Mouse (Mus musculus): ENCODE results near the gene Poc1a.

The Poc1a gene

GRCm38 (mm10) chr9:106368112-106368717, 87.4 kb downstream of the Poc1a start, which contains the start of gene Dusp7:
Dusp7 (plus strand) TSS chr9:106368632.
- peak; percentile 77 to 81 for DNase-seq (ENCODE audit: low spot score in 2 of 2)

DNA sequence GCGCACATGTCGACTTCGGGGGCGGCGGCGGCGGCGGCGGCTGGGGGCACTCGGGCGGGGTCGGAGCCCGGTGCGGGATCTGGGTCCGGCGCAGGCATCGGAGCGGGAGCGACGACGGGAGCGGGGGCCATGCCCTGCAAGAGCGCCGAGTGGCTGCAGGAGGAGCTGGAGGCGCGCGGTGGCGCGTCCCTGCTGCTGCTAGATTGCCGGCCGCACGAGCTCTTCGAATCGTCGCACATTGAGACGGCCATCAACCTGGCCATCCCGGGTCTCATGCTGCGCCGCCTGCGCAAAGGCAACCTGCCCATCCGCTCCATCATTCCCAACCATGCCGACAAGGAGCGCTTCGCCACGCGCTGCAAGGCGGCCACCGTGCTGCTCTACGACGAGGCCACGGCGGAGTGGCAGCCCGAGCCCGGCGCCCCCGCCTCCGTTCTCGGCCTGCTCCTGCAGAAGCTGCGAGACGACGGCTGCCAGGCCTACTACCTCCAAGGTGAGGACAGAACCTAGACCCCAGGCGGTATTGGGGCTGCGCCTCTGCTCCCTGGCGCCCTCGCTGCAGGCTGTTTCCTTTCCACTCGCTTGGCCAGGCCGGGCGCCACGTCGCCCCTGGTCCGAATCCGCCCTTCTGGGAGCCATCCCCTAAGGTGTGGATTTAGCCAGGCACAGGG, 88.1 kb downstream of the Poc1a start:
- peak in 1 of 2 experiments; percentile 46 for DNase-seq (ENCODE audit: low spot score in 2 of 2)

- no peak for DNase-seq (ENCODE audit: low spot score in 2 of 2)
These were observed 89.1 kb downstream of the Poc1a start for GRCm38 (mm10) chr9:106369801-106370485.

DNA sequence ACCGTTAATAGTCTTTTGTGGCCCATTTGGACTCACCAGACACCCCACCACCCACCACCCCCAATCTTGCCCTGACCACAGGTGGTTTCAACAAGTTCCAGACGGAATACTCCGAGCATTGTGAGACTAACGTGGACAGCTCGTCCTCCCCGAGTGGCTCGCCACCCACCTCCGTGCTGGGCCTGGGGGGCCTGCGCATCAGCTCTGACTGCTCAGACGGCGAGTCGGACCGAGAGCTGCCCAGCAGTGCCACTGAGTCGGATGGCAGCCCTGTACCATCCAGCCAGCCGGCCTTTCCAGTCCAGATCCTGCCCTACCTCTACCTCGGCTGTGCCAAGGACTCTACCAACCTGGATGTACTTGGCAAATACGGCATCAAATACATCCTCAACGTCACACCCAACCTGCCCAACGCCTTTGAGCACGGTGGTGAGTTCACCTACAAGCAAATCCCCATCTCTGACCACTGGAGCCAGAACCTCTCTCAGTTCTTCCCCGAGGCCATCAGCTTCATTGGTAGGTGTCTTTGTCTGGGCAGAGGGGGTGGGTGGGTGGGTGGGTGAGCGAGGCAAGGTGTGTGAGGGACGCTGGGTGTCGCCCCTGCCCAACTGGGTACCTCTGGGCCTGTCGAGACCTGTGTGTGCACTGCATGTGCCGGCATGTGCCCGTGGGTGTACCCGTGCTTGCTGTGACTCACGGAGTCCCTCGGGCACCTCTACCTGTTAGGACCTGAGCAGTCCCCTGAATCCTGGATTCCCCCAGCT, 89.9 kb downstream of the Poc1a start:
- DNase-seq (ENCODE audit: low spot score in 2 of 2): peak in 1 of 2 experiments; percentile 44

DNA sequence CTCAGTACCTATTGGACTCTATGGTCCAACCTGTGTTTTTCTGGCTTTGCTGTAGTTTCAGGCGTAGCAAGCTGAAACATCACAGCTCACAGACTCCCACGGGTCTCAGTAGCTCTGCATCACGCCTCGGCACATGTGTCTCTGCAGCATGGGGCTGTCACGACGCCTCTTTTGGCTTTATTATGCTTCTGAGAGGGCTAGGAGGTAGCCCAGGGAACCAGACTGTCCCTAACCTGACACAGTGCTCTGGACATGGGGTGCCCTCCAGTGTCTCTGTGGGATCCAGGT, 90.5 kb downstream of the Poc1a start:
- DNase-seq (ENCODE audit: low spot score in 2 of 2): peak; percentile 66 to 83

DNA sequence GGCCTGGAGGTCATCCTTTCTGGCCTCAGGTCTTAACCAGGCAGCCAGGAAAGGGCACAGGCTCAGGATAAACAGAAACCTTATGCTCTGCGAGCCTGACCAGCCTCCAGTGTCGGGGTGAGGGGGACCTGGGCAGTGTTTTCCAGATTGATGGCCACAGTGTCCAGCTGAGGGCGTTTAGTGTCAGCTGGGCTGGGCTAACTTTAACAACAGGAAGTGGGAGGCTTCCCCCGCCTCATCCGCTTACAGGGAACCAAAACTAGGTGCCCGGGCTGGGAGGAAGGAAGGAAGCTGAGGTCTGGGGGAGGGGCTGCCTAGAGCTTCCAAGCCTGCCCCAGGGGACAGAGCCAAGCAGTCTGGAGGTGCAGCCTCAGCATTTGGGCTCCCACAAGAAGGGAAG, 90.9 kb downstream of the Poc1a start:
- peak; percentile 73 for DNase-seq (ENCODE audit: low spot score in 2 of 2)

DNA sequence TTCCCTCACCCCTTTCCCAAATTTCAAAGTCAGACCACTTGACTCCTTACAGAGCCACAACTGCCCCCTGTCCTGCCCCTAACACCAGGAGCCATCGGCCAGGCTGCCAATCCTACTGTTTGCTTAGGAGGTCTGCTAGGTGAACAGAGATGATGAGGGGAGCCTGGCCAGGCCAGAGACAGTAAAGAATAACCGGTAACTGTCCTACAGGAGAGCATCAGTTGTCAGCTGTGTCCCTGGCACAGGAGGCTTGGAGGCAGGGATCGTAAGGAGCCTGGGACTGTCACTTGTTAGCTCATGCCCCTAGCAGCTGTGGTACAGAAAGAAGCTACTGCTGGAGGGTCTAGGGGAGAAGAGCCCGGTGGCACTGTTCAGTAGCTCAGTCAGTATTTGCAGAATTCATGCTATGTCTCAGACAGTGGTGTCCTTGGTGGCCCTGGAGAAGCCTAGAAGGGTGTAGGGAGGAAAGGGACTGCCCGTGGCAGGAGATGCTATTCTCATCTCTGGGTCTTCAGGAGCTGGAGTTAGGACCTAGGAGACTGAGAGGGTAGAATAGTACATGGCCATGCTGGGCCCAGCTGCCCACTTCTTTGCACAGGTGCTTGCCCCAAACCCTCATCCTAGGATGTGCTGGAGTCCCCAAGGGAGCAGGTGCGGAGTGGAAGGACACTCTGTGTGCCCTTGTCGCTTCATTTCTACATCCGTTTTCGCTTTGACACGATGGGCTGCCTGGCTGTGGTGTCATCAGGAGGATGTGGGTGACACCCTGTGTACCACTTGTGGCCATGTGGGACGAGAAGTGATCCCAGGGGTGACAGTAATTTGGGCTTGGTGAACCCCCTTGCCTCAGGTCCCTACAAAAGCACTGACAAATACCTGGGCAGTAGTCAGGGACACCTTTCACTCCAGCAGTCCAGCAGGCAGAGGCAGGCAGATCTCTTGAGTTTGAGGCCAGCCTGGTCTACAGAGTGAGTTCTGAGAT, 91.9 kb downstream of the Poc1a start:
- DNase-seq (ENCODE audit: low spot score in 2 of 2): no peak

DNA sequence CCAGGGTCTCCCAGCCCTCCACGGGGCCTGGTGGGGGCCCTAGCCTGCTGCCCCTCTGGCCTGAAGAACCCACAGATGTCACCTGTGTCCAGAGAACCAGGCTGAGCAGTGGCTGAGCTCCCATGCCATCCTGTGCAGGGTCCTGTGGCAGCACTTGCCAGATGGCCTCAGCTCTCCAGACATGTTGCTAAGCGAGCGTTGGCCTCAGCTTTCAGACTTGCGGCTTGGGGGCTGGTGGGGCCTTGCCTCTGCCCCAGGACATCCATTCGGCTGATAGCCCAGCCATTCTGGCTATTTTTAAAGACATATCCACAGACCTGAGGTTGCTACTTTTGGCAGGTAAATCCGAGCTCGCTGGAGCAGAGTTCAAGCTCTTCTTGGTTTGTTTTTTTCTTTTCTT, 93.1 kb downstream of the Poc1a start:
- DNase-seq (ENCODE audit: low spot score in 2 of 2): no peak

DNA sequence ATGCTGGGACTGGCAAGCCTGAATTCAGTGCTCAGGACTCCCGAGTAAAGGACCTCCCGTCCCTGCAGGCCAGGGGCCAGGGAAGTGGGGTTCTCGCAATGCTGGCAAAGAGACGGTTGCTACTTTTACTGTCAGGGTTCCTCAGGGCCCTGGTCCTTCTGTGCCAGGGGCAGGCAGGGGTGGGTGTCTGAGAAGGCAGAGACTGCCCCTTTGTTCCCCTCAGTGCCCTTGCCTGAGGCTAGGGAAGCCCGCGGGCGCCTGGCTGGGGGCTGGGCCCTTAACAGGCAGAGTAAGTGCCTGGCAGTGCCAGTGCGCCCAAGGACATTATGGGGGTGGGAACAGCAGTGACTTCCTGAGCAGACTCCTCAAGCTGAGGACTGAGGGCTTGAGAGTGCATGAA, 96.4 kb downstream of the Poc1a start:
- DNase-seq (ENCODE audit: low spot score in 2 of 2): peak in 1 of 2 experiments; percentile 34

GRCm38 (mm10) chr9:106378045-106378444, 97.2 kb downstream of the Poc1a start:
- no peak for DNase-seq (ENCODE audit: low spot score in 2 of 2)

DNA sequence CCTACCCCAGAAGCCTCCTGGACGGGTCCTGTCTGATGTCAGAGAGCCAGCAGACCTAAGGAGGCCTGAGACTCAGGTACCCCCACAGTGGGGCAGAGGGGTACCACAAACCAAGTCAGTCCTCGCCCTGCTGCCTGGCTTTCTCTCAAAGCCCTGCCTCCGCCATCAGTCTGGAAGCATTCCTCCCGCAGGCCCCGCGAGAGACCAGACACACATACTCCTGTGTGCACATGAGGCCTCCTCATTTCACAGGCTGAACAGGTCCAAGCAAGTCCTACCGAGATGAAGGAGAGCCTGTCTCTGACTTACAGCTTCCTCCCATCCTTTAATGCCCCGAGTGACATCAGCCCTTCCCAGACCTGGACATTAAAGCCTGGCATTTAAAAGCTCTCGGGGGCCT, 97.9 kb downstream of the Poc1a start:
- DNase-seq (ENCODE audit: low spot score in 2 of 2): no peak

- DNase-seq (ENCODE audit: low spot score in 2 of 2): no peak
These were observed 105.5 kb downstream of the Poc1a start for GRCm38 (mm10) chr9:106386181-106386864.

GRCm38 (mm10) chr9:106392828-106393527, 112.1 kb downstream of the Poc1a start:
- DNase-seq (ENCODE audit: low spot score in 2 of 2): no peak

DNA sequence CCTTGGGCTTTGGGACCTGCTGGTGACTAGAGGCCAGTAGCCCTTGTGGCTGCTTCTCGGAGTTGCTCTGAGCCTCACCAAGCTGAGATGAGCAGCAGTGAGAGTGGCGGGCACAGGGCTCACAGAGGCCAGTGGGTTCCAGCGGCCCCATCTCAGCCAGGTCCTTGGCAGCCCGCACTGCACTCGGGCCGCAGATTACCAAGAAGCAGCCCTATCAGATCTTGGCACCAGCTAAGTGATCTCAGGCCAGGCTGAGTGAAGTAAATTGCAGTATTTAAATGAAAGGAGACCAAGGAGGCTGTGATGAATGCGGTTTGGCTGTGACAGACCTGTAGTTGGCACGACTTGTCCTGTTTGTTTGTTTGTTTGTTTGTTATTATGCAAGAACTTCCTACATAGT, 112.7 kb downstream of the Poc1a start:
- DNase-seq (ENCODE audit: low spot score in 2 of 2): no peak

- no peak for DNase-seq (ENCODE audit: low spot score in 2 of 2)
These were observed 114.1 kb downstream of the Poc1a start for GRCm38 (mm10) chr9:106394649-106395602.

- no peak for DNase-seq (ENCODE audit: low spot score in 2 of 2)
These were observed 116.9 kb downstream of the Poc1a start for GRCm38 (mm10) chr9:106397733-106398132.

DNA sequence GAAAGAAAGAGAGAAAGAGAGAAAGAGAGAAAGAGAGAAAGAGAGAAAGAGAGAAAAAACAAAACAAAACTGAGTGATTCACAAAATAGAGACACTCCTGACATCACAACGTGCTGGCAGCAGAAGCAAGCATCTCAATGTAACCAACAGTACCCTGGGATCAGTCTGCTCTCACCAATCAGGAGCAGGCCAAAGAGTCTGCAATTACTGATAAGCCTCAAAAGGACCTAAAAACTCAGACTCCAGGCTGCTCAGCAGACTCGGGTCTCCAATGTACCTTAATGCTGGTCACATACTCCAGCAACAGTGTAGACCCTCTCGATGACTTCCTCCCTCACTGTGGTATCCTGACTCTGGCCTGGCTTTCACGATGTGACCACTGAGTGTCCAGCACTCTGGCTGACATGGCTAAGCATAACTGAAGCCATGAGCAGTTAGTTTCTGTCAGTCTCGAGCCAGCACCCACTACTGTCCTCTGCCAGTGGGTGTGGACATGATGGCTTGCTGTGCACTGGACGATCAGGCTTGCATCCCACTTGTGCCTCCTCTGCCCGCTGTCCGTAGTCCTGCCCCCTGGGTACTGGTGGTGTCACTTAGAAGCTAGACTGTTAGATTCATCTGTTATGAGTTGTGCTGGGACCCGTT, 117.9 kb downstream of the Poc1a start:
- DNase-seq (ENCODE audit: low spot score in 2 of 2): no peak

GRCm38 (mm10) chr9:106399808-106400207, 118.9 kb downstream of the Poc1a start:
- DNase-seq (ENCODE audit: low spot score in 2 of 2): no peak

Data from frontal cortex, postnatal 36 days (tissue).